Comparison of ENCODE assay signal across 22 mouse cellular contexts in the genomic region with DNA sequence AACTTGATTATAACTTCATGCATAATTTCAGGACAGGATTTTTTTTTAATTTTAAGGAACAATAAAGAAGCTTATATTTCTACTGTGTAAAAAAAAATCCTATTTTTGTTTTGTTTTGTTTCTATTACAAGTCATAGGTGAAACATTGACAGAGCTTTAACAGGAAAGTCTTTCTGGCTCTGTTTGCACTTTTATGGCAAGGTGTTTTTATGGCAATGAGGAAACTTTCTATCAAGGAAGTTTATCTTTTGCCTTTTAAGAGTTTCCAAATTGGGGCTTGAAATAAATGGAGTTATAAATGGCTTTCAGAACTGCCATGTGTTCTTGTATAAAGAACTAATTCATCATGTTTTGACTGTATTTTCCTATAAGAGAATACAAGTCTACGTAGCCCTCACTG.
A peak's percentile ranks its signal among the peaks of the same experiment; 100 is the strongest.
DNase-seq lines count a peak whose midpoint lies in the region; ATAC-seq and TF ChIP-seq lines count a peak whose summit lies in the region.
"Had no signal": no experiment of that assay in that cellular context is flagged by ENCODE, and none has a peak within 500 bp of the region (broad histone marks: within the 10 kb centered on the region; RNA-seq: fewer than 3 reads in every experiment).

No protein-coding gene starts in this region.

- H3K4me1 ChIP-seq in intestine, embryonic 15.5 days (replicated peaks), result 0 out of 2 replicates have a peak, but pooled peaks cover 2% of the 10 kb centered on the region
- H3K4me1 ChIP-seq in intestine, embryonic 16.5 days (ENCODE audit: control insufficient read depth, insufficient read depth, low read length), result peaks cover 7% of the 10 kb centered on the region
- 0 out of 2 replicates have a peak, but pooled peaks cover 2% of the 10 kb centered on the region for H3K4me1 ChIP-seq in intestine, postnatal 0 days (replicated peaks; ENCODE audit: control insufficient read depth, insufficient read depth, low read length)

- H3K27ac ChIP-seq in intestine, embryonic 15.5 days, result no peak overlapping the region
- H3K27ac ChIP-seq in intestine, embryonic 16.5 days (ENCODE audit: low read length), result no peak overlapping the region
- no peak overlapping the region for H3K27ac ChIP-seq in intestine, postnatal 0 days (ENCODE audit: low read depth, low read length)

- H3K4me3 ChIP-seq in intestine, embryonic 15.5 days (replicated peaks), result no peak overlapping the region
- no peak overlapping the region for H3K4me3 ChIP-seq in intestine, embryonic 16.5 days (ENCODE audit: low read length)
- no peak overlapping the region for H3K4me3 ChIP-seq in intestine, postnatal 0 days (ENCODE audit: low read depth, low read length)

- H3K36me3 ChIP-seq in intestine, embryonic 15.5 days, result no peaks in the 10 kb centered on the region
- no peaks in the 10 kb centered on the region for H3K36me3 ChIP-seq in intestine, embryonic 16.5 days (ENCODE audit: control insufficient read depth, insufficient read depth, low read length)
- peaks cover 3% of the 10 kb centered on the region; the same call in 1 of the 2 replicates for H3K36me3 ChIP-seq in intestine, postnatal 0 days (ENCODE audit: control insufficient read depth, insufficient read depth)

- no peak for TF ChIP-seq CTCF in intestine, postnatal 0 days (IDR thresholded peaks at IDR 0.05; ENCODE audit: low read depth)

- H3K4me2 ChIP-seq in intestine, embryonic 15.5 days (replicated peaks), result no peak overlapping the region
- H3K4me2 ChIP-seq in intestine, embryonic 16.5 days (ENCODE audit: low read depth, low read length), result no peak overlapping the region
- H3K4me2 ChIP-seq in intestine, postnatal 0 days (replicated peaks; ENCODE audit: low read depth), result no peak overlapping the region

- no peaks in the 10 kb centered on the region for H3K9me3 ChIP-seq in intestine, embryonic 15.5 days
- H3K9me3 ChIP-seq in intestine, embryonic 16.5 days (ENCODE audit: control insufficient read depth, low read length), result no peaks in the 10 kb centered on the region
- no peaks in the 10 kb centered on the region for H3K9me3 ChIP-seq in intestine, postnatal 0 days (ENCODE audit: control insufficient read depth)
- H3K9me3 ChIP-seq: G1E had no signal

- ATAC-seq in intestine, embryonic 15.5 days, result peak; percentile 50; the same call in 1 of the 2 replicates
- ATAC-seq in intestine, embryonic 16.5 days, result no peak
- ATAC-seq in intestine, postnatal 0 days, result peak; percentile 74
- ATAC-seq: activated CD4-positive, CD25-positive, alpha-beta regulatory T cell, adult 4 months; CD4-positive, CD25-positive, alpha-beta regulatory T cell, adult 4 months; Patski had no signal

- WGBS in intestine, embryonic 15.5 days, result 38% methylated on average over 1 of the region's 1 CpGs
- WGBS in intestine, embryonic 16.5 days, result 35% methylated on average over 1 of the region's 1 CpGs
- 35% methylated on average over 1 of the region's 1 CpGs for WGBS in intestine, postnatal 0 days
- WGBS in large intestine, adult 2 months, result 24% methylated on average over 1 of the region's 1 CpGs

- no peaks in the 10 kb centered on the region for H3K27me3 ChIP-seq in intestine, embryonic 15.5 days (replicated peaks)
- H3K27me3 ChIP-seq in intestine, embryonic 16.5 days (replicated peaks; ENCODE audit: control insufficient read depth, insufficient read depth, low read length), result no peaks in the 10 kb centered on the region
- H3K27me3 ChIP-seq in intestine, postnatal 0 days (replicated peaks; ENCODE audit: control insufficient read depth, insufficient read depth, low read length), result no peaks in the 10 kb centered on the region
- H3K27me3 ChIP-seq: CH12.LX, Patski had no signal

- H3K9ac ChIP-seq in intestine, embryonic 15.5 days, result no peak overlapping the region
- H3K9ac ChIP-seq in intestine, embryonic 16.5 days (ENCODE audit: low read depth, low read length), result no peak overlapping the region
- no peak overlapping the region for H3K9ac ChIP-seq in intestine, postnatal 0 days (ENCODE audit: low read depth, low read length)

- peak; percentile 53 for DNase-seq in large intestine, adult 2 months (ENCODE audit: low read depth, low spot score)
- DNase-seq in Muller cell, postnatal 12 days (ENCODE audit: inconsistent ontology term), result no peak
- no peak for DNase-seq in adrenal gland, adult 8-10 months
- DNase-seq: adrenal gland, adult 2 months; adrenal gland, postnatal 10 days; adrenal gland, postnatal 14 days; adrenal gland, postnatal 25 days; adrenal gland, postnatal 36 days; B cell, adult 2 months; cerebellum, adult 11 months; cerebellum, adult 11-12 months; cerebellum, adult 18-20 months; cerebellum, adult 2 months; cerebellum, adult 8-10 months had no signal
